18 mouse cellular contexts compared by ENCODE assay signal in the genomic region with DNA sequence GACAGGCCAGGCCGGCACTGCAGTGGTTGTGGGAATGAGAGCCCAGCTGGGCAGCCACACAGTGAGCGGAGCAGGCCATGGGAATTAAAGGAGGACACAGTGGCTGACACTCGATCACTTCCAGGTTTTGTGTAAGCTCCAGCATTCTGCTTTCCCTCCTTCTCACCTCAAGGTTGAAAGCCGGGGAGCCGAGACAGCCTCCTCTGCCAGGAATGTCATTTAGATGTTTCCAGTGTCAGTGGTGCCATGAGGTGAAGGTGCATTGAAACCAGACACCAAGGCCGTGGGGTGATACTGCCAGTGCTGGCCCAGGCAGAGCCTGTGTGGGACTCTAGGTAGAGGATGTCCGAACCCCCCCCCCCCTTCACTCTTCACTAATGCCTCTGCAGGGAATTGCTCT. TPM values are rescaled to one million over a fixed set of nuclear protein-coding genes. Genes with fewer than 3 reads are reported as not detected.
DNase-seq lines count a peak whose midpoint lies in the region; ATAC-seq lines count a peak whose summit lies in the region.
"Had no signal": no experiment of that assay in that cellular context is flagged by ENCODE, and none has a peak within 500 bp of the region (broad histone marks: within the 10 kb centered on the region; RNA-seq: fewer than 3 reads in every experiment).

No protein-coding gene starts in this region.

- no peak overlapping the region for H3K4me3 ChIP-seq in heart, embryonic 16.5 days (ENCODE audit: low read length)
- no peak overlapping the region for H3K4me3 ChIP-seq in embryonic facial prominence, embryonic 10.5 days
- no peak overlapping the region for H3K4me3 ChIP-seq in limb, embryonic 15.5 days
- H3K4me3 ChIP-seq in hindbrain, embryonic 10.5 days: no peak overlapping the region
- H3K4me3 ChIP-seq: midbrain, embryonic 12.5 days had no signal

- H3K4me1 ChIP-seq in heart, embryonic 16.5 days (ENCODE audit: control insufficient read depth, insufficient read depth, low read length): peaks cover 51% of the 10 kb centered on the region
- H3K4me1 ChIP-seq in embryonic facial prominence, embryonic 10.5 days: peaks cover 64% of the 10 kb centered on the region
- H3K4me1 ChIP-seq in limb, embryonic 15.5 days: peaks cover 34% of the 10 kb centered on the region
- H3K4me1 ChIP-seq in hindbrain, embryonic 10.5 days (replicated peaks): peaks cover 54% of the 10 kb centered on the region

- peak; percentile 50 for DNase-seq in gastrocnemius, adult 18-20 months (ENCODE audit: low spot score)
- DNase-seq in gastrocnemius, postnatal 36 days: no peak
- DNase-seq in heart, postnatal 4 days: no peak
- DNase-seq in embryonic facial prominence, embryonic 10.5 days (ENCODE audit: low spot score): no peak
- DNase-seq in hindbrain, embryonic 10.5 days (ENCODE audit: low spot score): no peak
- DNase-seq: forebrain, postnatal 0 days; gastrocnemius, postnatal 10 days; kidney, adult 8-10 months; liver, postnatal 0 days; lung, postnatal 4 days; right cerebral cortex, adult 18-20 months; spleen, adult 18-20 months; thymus, postnatal 4 days had no signal

- H3K4me2 ChIP-seq in heart, embryonic 16.5 days (ENCODE audit: low read depth, low read length): no peak overlapping the region
- no peak overlapping the region for H3K4me2 ChIP-seq in limb, embryonic 15.5 days
- H3K4me2 ChIP-seq: hindbrain, embryonic 14.5 days; midbrain, embryonic 12.5 days had no signal

- peak overlapping the region; percentile 37; the same call in 1 of the 2 replicates for H3K27ac ChIP-seq in heart, embryonic 16.5 days (ENCODE audit: low read length)
- H3K27ac ChIP-seq in embryonic facial prominence, embryonic 10.5 days (replicated peaks): peak overlapping the region; percentile 51; the same call in 1 of the 2 replicates
- H3K27ac ChIP-seq in limb, embryonic 15.5 days: peak overlapping the region; percentile 54; the same call in 1 of the 2 replicates
- no peak overlapping the region; the same call in 1 of the 2 replicates for H3K27ac ChIP-seq in hindbrain, embryonic 10.5 days
- H3K27ac ChIP-seq: hindbrain, embryonic 14.5 days; midbrain, embryonic 12.5 days had no signal

- 44% methylated on average over 7 of the region's 7 CpGs for WGBS in heart, embryonic 16.5 days
- WGBS in embryonic facial prominence, embryonic 10.5 days: 48% methylated on average over 7 of the region's 7 CpGs
- 33% methylated on average over 7 of the region's 7 CpGs for WGBS in limb, embryonic 15.5 days
- WGBS in hindbrain, embryonic 10.5 days: 66% methylated on average over 7 of the region's 7 CpGs

- H3K36me3 ChIP-seq in heart, embryonic 16.5 days (ENCODE audit: control insufficient read depth, insufficient read depth): no peaks in the 10 kb centered on the region
- no peaks in the 10 kb centered on the region; the same call in 1 of the 2 replicates for H3K36me3 ChIP-seq in embryonic facial prominence, embryonic 10.5 days (replicated peaks)
- no peaks in the 10 kb centered on the region for H3K36me3 ChIP-seq in limb, embryonic 15.5 days
- H3K36me3 ChIP-seq in hindbrain, embryonic 10.5 days: no peaks in the 10 kb centered on the region
- H3K36me3 ChIP-seq: midbrain, embryonic 12.5 days had no signal

- intact Hi-C loops in gastrocnemius, postnatal 36 days (cut with DNase I): no loop called here

- no peaks in the 10 kb centered on the region for H3K27me3 ChIP-seq in heart, embryonic 16.5 days (ENCODE audit: control insufficient read depth, insufficient read depth, low read length)
- H3K27me3 ChIP-seq in embryonic facial prominence, embryonic 10.5 days (replicated peaks; ENCODE audit: low read depth, poor library complexity, severe bottlenecking): no peaks in the 10 kb centered on the region
- H3K27me3 ChIP-seq in limb, embryonic 15.5 days: no peaks in the 10 kb centered on the region
- H3K27me3 ChIP-seq in hindbrain, embryonic 10.5 days (ENCODE audit: insufficient read depth, poor library complexity, severe bottlenecking): no peaks in the 10 kb centered on the region
- H3K27me3 ChIP-seq: midbrain, embryonic 12.5 days had no signal

- 0 out of 2 replicates have a peak overlapping the region, but pooled peaks have one; percentile 36 for H3K9ac ChIP-seq in heart, embryonic 16.5 days (ENCODE audit: low read length)
- no peak overlapping the region for H3K9ac ChIP-seq in limb, embryonic 15.5 days
- H3K9ac ChIP-seq: forebrain, postnatal 0 days; hindbrain, embryonic 14.5 days; liver, postnatal 0 days; midbrain, embryonic 12.5 days had no signal

- no peaks in the 10 kb centered on the region for H3K9me3 ChIP-seq in heart, embryonic 16.5 days (replicated peaks; ENCODE audit: control insufficient read depth, low read length)
- H3K9me3 ChIP-seq in embryonic facial prominence, embryonic 10.5 days: no peaks in the 10 kb centered on the region
- no peaks in the 10 kb centered on the region for H3K9me3 ChIP-seq in limb, embryonic 15.5 days
- H3K9me3 ChIP-seq in hindbrain, embryonic 10.5 days: no peaks in the 10 kb centered on the region
- H3K9me3 ChIP-seq: midbrain, embryonic 12.5 days had no signal

- ATAC-seq in heart, embryonic 16.5 days (replicated peaks; ENCODE audit: extremely low read depth, insufficient read depth, low FRiP score): no peak
- no peak for ATAC-seq in limb, embryonic 15.5 days (ENCODE audit: insufficient number of reproducible peaks, low FRiP score, low TSS enrichment, low read depth)
- no peak for ATAC-seq in inflammation-experienced regulatory T-cells, adult 6 months
- ATAC-seq: forebrain, postnatal 0 days; liver, postnatal 0 days had no signal

RNA-seq across cellular contexts. Expression of gene Slc9a1, which starts 30.6 kb away (rescaled TPM):
- total RNA-seq in gastrocnemius, adult 18-20 months (2021): 10 to 100 TPM; 10.0 to 11.4 TPM
- total RNA-seq in gastrocnemius, postnatal 36 days (2021): 1 to 10 TPM; 8.3 to 9.8 TPM
- 7.2 and 8.1 TPM in 2 replicates for polyA plus RNA-seq in heart, embryonic 16.5 days (2015; fragmentation: Nextera tagmentation; extraction: Ambion mirVana)
- 10 to 100 TPM; 21.1 to 24.4 TPM for total RNA-seq in heart, postnatal 4 days (2021)
- 8.6 and 9.0 TPM in 2 replicates for polyA plus RNA-seq in embryonic facial prominence, embryonic 10.5 days (2016; fragmentation: Nextera tagmentation; extraction: Ambion mirVana)
- polyA plus RNA-seq in limb, embryonic 15.5 days (2015; fragmentation: Nextera tagmentation; extraction: Ambion mirVana): 10.1 and 10.9 TPM in 2 replicates
- 8.0 and 8.6 TPM in 2 replicates for polyA plus RNA-seq in hindbrain, embryonic 10.5 days (2016; fragmentation: Nextera tagmentation; extraction: Ambion mirVana)
- 10 to 100 TPM; 13.1 to 14.8 (median 13.3) TPM for polyA plus RNA-seq in inflammation-experienced regulatory T-cells, adult 6 months (2017; shearing (Covaris generic))

RNA-seq across cellular contexts. Expression of gene Wdtc1, which starts 46.8 kb away (rescaled TPM):
- 100 to 1,000 TPM in 1 of 2 experiments, 10 to 100 TPM in 1; 99.6 to 102 TPM for total RNA-seq in gastrocnemius, adult 18-20 months (2021)
- 10 to 100 TPM; 85.6 to 88.5 TPM for total RNA-seq in gastrocnemius, postnatal 36 days (2021)
- polyA plus RNA-seq in heart, embryonic 16.5 days (2015; fragmentation: Nextera tagmentation; extraction: Ambion mirVana): 13.5 and 13.7 TPM in 2 replicates
- 10 to 100 TPM; 46.9 to 47.9 TPM for total RNA-seq in heart, postnatal 4 days (2021)
- 17.2 and 17.7 TPM in 2 replicates for polyA plus RNA-seq in embryonic facial prominence, embryonic 10.5 days (2016; fragmentation: Nextera tagmentation; extraction: Ambion mirVana)
- 13.9 TPM in 2 replicates for polyA plus RNA-seq in limb, embryonic 15.5 days (2015; fragmentation: Nextera tagmentation; extraction: Ambion mirVana)
- polyA plus RNA-seq in hindbrain, embryonic 10.5 days (2016; fragmentation: Nextera tagmentation; extraction: Ambion mirVana): 19.5 and 22.0 TPM in 2 replicates
- polyA plus RNA-seq in inflammation-experienced regulatory T-cells, adult 6 months (2017; shearing (Covaris generic)): 10 to 100 TPM in 1 of 3 experiments, 1 to 10 TPM in 2; 5.0 to 10.2 (median 8.8) TPM
